Mouse (Mus musculus) right cerebral cortex, postnatal 4 days (tissue): ENCODE measurements around the gene 2010315B03Rik.
"Not testable (repeated sequence)": the region's sequence is repeated elsewhere in the genome, so short reads cannot be mapped to it uniquely, and the experiment has no call there.

Experiments
- DNase-seq: peaks from one replicate; pipeline ENCODE4 v3.0.0-alpha.2; 2022

The 2010315B03Rik gene

GRCm38 (mm10) chr9:124312171-124313142 is at the start of gene 2010315B03Rik:
2010315B03Rik (minus strand) TSS chr9:124312696.
- DNase-seq = peak; percentile 70

- DNase-seq = no peak
These were observed 994 bp downstream of the 2010315B03Rik start for GRCm38 (mm10) chr9:124311502-124311901.

GRCm38 (mm10) chr9:124288329-124288728 is 24.2 kb downstream of the 2010315B03Rik start:
- DNase-seq = no peak

- peak; percentile 70 for DNase-seq
These were observed 30.4 kb downstream of the 2010315B03Rik start for GRCm38 (mm10) chr9:124281912-124282686.

GRCm38 (mm10) chr9:124281448-124281791 is 31.1 kb downstream of the 2010315B03Rik start:
- no peak for DNase-seq

GRCm38 (mm10) chr9:124280576-124281447 is 31.7 kb downstream of the 2010315B03Rik start:
- no peak for DNase-seq

GRCm38 (mm10) chr9:124279300-124279699 is 33.2 kb downstream of the 2010315B03Rik start:
- no peak for DNase-seq

GRCm38 (mm10) chr9:124275064-124275463 is 37.4 kb downstream of the 2010315B03Rik start:
- DNase-seq = no peak

GRCm38 (mm10) chr9:124273172-124273571 is 39.3 kb downstream of the 2010315B03Rik start:
- no peak for DNase-seq

GRCm38 (mm10) chr9:124267929-124268328 is 44.6 kb downstream of the 2010315B03Rik start:
- DNase-seq = no peak

GRCm38 (mm10) chr9:124267493-124267892 is 45.0 kb downstream of the 2010315B03Rik start:
- DNase-seq = no peak

- DNase-seq = no peak
These were observed 49.3 kb downstream of the 2010315B03Rik start for GRCm38 (mm10) chr9:124262987-124263717.

GRCm38 (mm10) chr9:124258067-124258556 is 54.4 kb downstream of the 2010315B03Rik start:
- DNase-seq = no peak

- no peak for DNase-seq
These were observed 55.1 kb downstream of the 2010315B03Rik start for GRCm38 (mm10) chr9:124257200-124258066.

- DNase-seq = not testable (repeated sequence)
These were observed 56.0 kb downstream of the 2010315B03Rik start for GRCm38 (mm10) chr9:124256271-124257199.

- no peak for DNase-seq
These were observed 61.1 kb downstream of the 2010315B03Rik start for GRCm38 (mm10) chr9:124251438-124251837.
